Mouse (Mus musculus) lung, postnatal 0 days (tissue): ENCODE results near the gene Tex36. TPM values are rescaled to one million over a fixed set of nuclear protein-coding genes. Genes with fewer than 3 reads are reported as not detected.

Experiments used
- ATAC-seq: fragments of 200-750 bp; cut with Nextera tagmentation; 2 replicates; pipeline ENCODE4 v1.8.0; 2017; ENCODE audit warnings: moderate library complexity
- DNase-seq: peaks from one replicate; pipeline ENCODE4 v3.0.0-alpha.2; 2016; ENCODE audit warnings: low spot score
- H3K27ac ChIP-seq: fragments of 300-500 bp; sonication (generic); 2 replicates; pipeline ENCODE4 v1.5.1; 2014; ENCODE audit warnings: antibody characterized with exemption, mild to moderate bottlenecking, low read length, mixed read lengths
- H3K27me3 ChIP-seq: fragments of 300-500 bp; sonication (generic); replicated peaks from 2 replicates; pipeline ENCODE4 v1.6.1; 2014; ENCODE audit warnings: low read length, mixed read lengths; ENCODE audit not compliant: insufficient read depth
- H3K36me3 ChIP-seq: fragments of 300-500 bp; sonication (generic); 2 replicates; pipeline ENCODE4 v1.6.1; 2014; ENCODE audit warnings: low read length, mixed read lengths; ENCODE audit not compliant: insufficient read depth
- H3K4me1 ChIP-seq: fragments of 300-500 bp; sonication (generic); 2 replicates; pipeline ENCODE4 v1.6.1; 2014; ENCODE audit warnings: antibody characterized with exemption, low read depth, low read length, mixed read lengths; ENCODE audit not compliant: insufficient read depth
- H3K4me2 ChIP-seq: fragments of 300-500 bp; sonication (generic); replicated peaks from 2 replicates; pipeline ENCODE4 v1.6.1; 2014; ENCODE audit warnings: low read depth, mild to moderate bottlenecking, low read length, moderate library complexity, mixed read lengths
- H3K4me3 ChIP-seq: fragments of 300-500 bp; sonication (generic); 2 replicates; pipeline ENCODE4 v1.5.1; 2014; ENCODE audit warnings: low read depth, low read length
- H3K9ac ChIP-seq: fragments of 300-500 bp; sonication (generic); replicated peaks from 2 replicates; pipeline ENCODE4 v1.6.1; 2014; ENCODE audit warnings: low read depth, mild to moderate bottlenecking
- H3K9me3 ChIP-seq: fragments of 300-500 bp; sonication (generic); 2 replicates; pipeline ENCODE4 v1.6.1; 2016; ENCODE audit warnings: low read length, mixed read lengths
- CTCF ChIP-seq: IDR thresholded peaks from 2 replicates; pipeline ENCODE4 v1.5.1; 2016; ENCODE audit warnings: antibody characterized with exemption, mild to moderate bottlenecking
- EP300 ChIP-seq: IDR thresholded peaks from 2 replicates; pipeline ENCODE4 v1.6.1; 2016; ENCODE audit warnings: antibody characterized with exemption, mild to moderate bottlenecking, control low read depth
- WGBS: fragments of 180-500 bp; shearing (Covaris S2); extraction: QIAGEN DNeasy Blood & Tissue Kit; methylation state at CpG from one replicate; pipeline ENCODE4 v1.1.7; 2014; 5-methylcytosine and 5-hydroxymethylcytosine counted together
- polyA plus RNA-seq: library from polyadenylated mRNA; unstranded; fragments of >200 nt; fragmentation: Nextera tagmentation; extraction: Ambion mirVana; gene quantifications from 2 replicates; pipeline ENCODE4 v1.2.1, GENCODE M21; 2015

The Tex36 gene
- polyA plus RNA-seq, 1 experiment from 2014 or later, result not detected

GRCm38 (mm10) chr7:133576281-133576680 lies 25.7 kb downstream of the Tex36 start:
- DNase-seq (no peak), ATAC-seq (no peak)
- Histone ChIP-seq H3K4me3 (no peak overlapping the region), H3K4me2 (no peak overlapping the region), H3K9me3 (no peaks in the 10 kb centered on the region), H3K9ac (no peak overlapping the region), H3K27me3 (no peaks in the 10 kb centered on the region), H3K36me3 (no peaks in the 10 kb centered on the region), H3K27ac (no peak overlapping the region), H3K4me1 (no peaks in the 10 kb centered on the region)
- WGBS, result 76% methylated on average over 6 of the region's 6 CpGs
- TF ChIP-seq EP300 (no peak), CTCF (no peak)

GRCm38 (mm10) chr7:133571927-133572326 lies 30.0 kb downstream of the Tex36 start:
- Histone ChIP-seq H3K27ac (no peak overlapping the region), H3K4me1 (no peaks in the 10 kb centered on the region), H3K4me3 (no peak overlapping the region), H3K36me3 (no peaks in the 10 kb centered on the region), H3K9me3 (no peaks in the 10 kb centered on the region), H3K4me2 (no peak overlapping the region), H3K27me3 (no peaks in the 10 kb centered on the region), H3K9ac (no peak overlapping the region)
- 29% methylated on average over 3 of the region's 3 CpGs for WGBS
- TF ChIP-seq CTCF, result peak; percentile 47
- TF ChIP-seq EP300, result no peak
- DNase-seq (peak; percentile 29), ATAC-seq (no peak)

GRCm38 (mm10) chr7:133569194-133569880 lies 32.6 kb downstream of the Tex36 start:
- no peak overlapping the region for H3K4me2 ChIP-seq
- no peak overlapping the region for H3K9ac ChIP-seq
- no peaks in the 10 kb centered on the region for H3K9me3 ChIP-seq
- H3K27ac ChIP-seq, result no peak overlapping the region
- no peaks in the 10 kb centered on the region for H3K36me3 ChIP-seq
- ATAC-seq (no peak), DNase-seq (no peak)
- WGBS, result 79% methylated on average over 16 of the region's 16 CpGs
- H3K4me1 ChIP-seq, result no peaks in the 10 kb centered on the region
- H3K4me3 ChIP-seq, result no peak overlapping the region
- H3K27me3 ChIP-seq, result no peaks in the 10 kb centered on the region
- TF ChIP-seq EP300 (no peak), CTCF (no peak)

- 82% methylated on average over 8 of the region's 8 CpGs for WGBS
- no peak overlapping the region for H3K27ac ChIP-seq
- no peak overlapping the region for H3K9ac ChIP-seq
- no peaks in the 10 kb centered on the region for H3K9me3 ChIP-seq
- DNase-seq (no peak), ATAC-seq (no peak)
- no peaks in the 10 kb centered on the region for H3K27me3 ChIP-seq
- no peak overlapping the region for H3K4me2 ChIP-seq
- H3K4me3 ChIP-seq, result no peak overlapping the region
- no peak for TF ChIP-seq CTCF
- no peak for TF ChIP-seq EP300
- H3K36me3 ChIP-seq, result no peaks in the 10 kb centered on the region
- no peaks in the 10 kb centered on the region for H3K4me1 ChIP-seq
Measured at GRCm38 (mm10) chr7:133564600-133564999, 37.4 kb downstream of the Tex36 start.

GRCm38 (mm10) chr7:133563175-133563824 lies 38.7 kb downstream of the Tex36 start:
- Histone ChIP-seq H3K9ac (no peak overlapping the region), H3K9me3 (no peaks in the 10 kb centered on the region), H3K4me1 (no peaks in the 10 kb centered on the region), H3K4me2 (no peak overlapping the region), H3K4me3 (no peak overlapping the region), H3K27ac (no peak overlapping the region), H3K36me3 (no peaks in the 10 kb centered on the region), H3K27me3 (no peaks in the 10 kb centered on the region)
- no peak for ATAC-seq
- TF ChIP-seq CTCF (no peak), EP300 (no peak)
- WGBS, result 72% methylated on average over 3 of the region's 3 CpGs
- DNase-seq, result no peak

- ATAC-seq (no peak), DNase-seq (no peak)
- Histone ChIP-seq H3K4me2 (no peak overlapping the region), H3K9me3 (no peaks in the 10 kb centered on the region), H3K9ac (no peak overlapping the region), H3K4me1 (no peaks in the 10 kb centered on the region), H3K27ac (no peak overlapping the region), H3K27me3 (no peaks in the 10 kb centered on the region), H3K36me3 (no peaks in the 10 kb centered on the region), H3K4me3 (no peak overlapping the region)
- TF ChIP-seq EP300 (no peak), CTCF (peak; percentile 60)
- WGBS, result 58% methylated on average over 8 of the region's 8 CpGs
Measured at GRCm38 (mm10) chr7:133555786-133556492, 46.0 kb downstream of the Tex36 start.
